Mouse (Mus musculus) spleen, adult 2 months (tissue): ENCODE measurements at regions not wholly inside any gene's neighbourhood (a gene's known extent, or its start where the extent isn't known, plus 50 kb on each side); places are given as distances from the start of the nearest gene placed in this dataset.

Experiments
- DNase-seq, 2 experiments: peaks; one replicate each; pipeline versions ENCODE4 v3.0.0 to v3.0.0-alpha.2; 2012 to 2021; ENCODE audit warnings: low spot score in 2 of 2, low read depth in 1 of 2
- H3K27ac ChIP-seq: fragments of 200-500 bp; 2 replicates; pipeline ENCODE4 v1.5.1; 2012; ENCODE audit warnings: low read length, inconsistent platforms; ENCODE audit not compliant: insufficient read depth
- H3K27me3 ChIP-seq: fragments of 200-500 bp; 2 replicates; pipeline ENCODE4 v1.6.1; 2012; ENCODE audit warnings: mild to moderate bottlenecking, moderate library complexity, low read length, inconsistent platforms; ENCODE audit not compliant: control insufficient read depth, insufficient read depth
- H3K36me3 ChIP-seq: fragments of 200-500 bp; 2 replicates; pipeline ENCODE4 v1.6.1; 2012; ENCODE audit warnings: mild to moderate bottlenecking, low read length, inconsistent platforms; ENCODE audit not compliant: control insufficient read depth, insufficient read depth
- H3K4me1 ChIP-seq: fragments of 200-500 bp; 2 replicates; pipeline ENCODE4 v1.6.1; 2011; ENCODE audit warnings: inconsistent platforms; ENCODE audit not compliant: control insufficient read depth, insufficient read depth, insufficient read length
- H3K4me3 ChIP-seq: fragments of 200-500 bp; 2 replicates; pipeline ENCODE4 v1.5.1; 2011; ENCODE audit warnings: mild to moderate bottlenecking, inconsistent platforms; ENCODE audit not compliant: insufficient read depth, insufficient read length; ENCODE audit errors: extremely low read depth
- CTCF ChIP-seq: fragments of 200-500 bp; IDR thresholded peaks from 2 replicates; pipeline ENCODE4 v1.5.1; 2011; ENCODE audit warnings: mild to moderate bottlenecking, inconsistent platforms; ENCODE audit not compliant: insufficient read depth, insufficient read length, insufficient replicate concordance; ENCODE audit errors: extremely low read depth
- POLR2A ChIP-seq: fragments of 200-500 bp; IDR thresholded peaks from 2 replicates; pipeline ENCODE4 v1.6.1; 2011; ENCODE audit warnings: low read depth, low read length, inconsistent platforms
- WGBS: fragments of 180-500 bp; shearing (Covaris S2); methylation state at CpG from one replicate; pipeline ENCODE4 v1.1.7; 2018; 5-methylcytosine and 5-hydroxymethylcytosine counted together

- no peak overlapping the region for H3K27ac ChIP-seq
- TF ChIP-seq POLR2A, result no peak
- TF ChIP-seq CTCF, result no peak
- WGBS, result 82% methylated on average over 4 of the region's 4 CpGs
- H3K27me3 ChIP-seq, result no peaks in the 10 kb centered on the region
- H3K36me3 ChIP-seq, result no peaks in the 10 kb centered on the region
- H3K4me3 ChIP-seq, result no peak overlapping the region
- no peak for DNase-seq
- no peaks in the 10 kb centered on the region for H3K4me1 ChIP-seq
These were observed 61.4 kb upstream of the Tnp1 start for GRCm38 (mm10) chr1:73077156-73077555.

- H3K4me3 ChIP-seq, result no peak overlapping the region
- no peak overlapping the region for H3K27ac ChIP-seq
- no peaks in the 10 kb centered on the region for H3K27me3 ChIP-seq
- H3K36me3 ChIP-seq, result no peaks in the 10 kb centered on the region
- no peaks in the 10 kb centered on the region for H3K4me1 ChIP-seq
- TF ChIP-seq CTCF (no peak), POLR2A (no peak)
- WGBS, result 88% methylated on average over 6 of the region's 6 CpGs
- no peak for DNase-seq
These were observed 60.1 kb upstream of the Tnp1 start for GRCm38 (mm10) chr1:73075699-73076373.

GRCm38 (mm10) chr1:73075159-73075558, 59.5 kb upstream of the Tnp1 start:
- TF ChIP-seq POLR2A (no peak), CTCF (no peak)
- Histone ChIP-seq H3K27me3 (no peaks in the 10 kb centered on the region), H3K4me1 (no peaks in the 10 kb centered on the region), H3K36me3 (no peaks in the 10 kb centered on the region), H3K4me3 (no peak overlapping the region), H3K27ac (no peak overlapping the region)
- DNase-seq, result no peak
- 77% methylated on average over 2 of the region's 2 CpGs for WGBS

GRCm38 (mm10) chr1:73074525-73074924, 58.8 kb upstream of the Tnp1 start:
- Histone ChIP-seq H3K27me3 (no peaks in the 10 kb centered on the region), H3K27ac (no peak overlapping the region), H3K36me3 (no peaks in the 10 kb centered on the region), H3K4me3 (no peak overlapping the region), H3K4me1 (no peaks in the 10 kb centered on the region)
- no peak for DNase-seq
- 88% methylated on average over 3 of the region's 3 CpGs for WGBS
- TF ChIP-seq POLR2A (no peak), CTCF (no peak)

- no peaks in the 10 kb centered on the region for H3K4me1 ChIP-seq
- no peak for DNase-seq
- no peak overlapping the region for H3K27ac ChIP-seq
- no peaks in the 10 kb centered on the region for H3K27me3 ChIP-seq
- H3K36me3 ChIP-seq, result no peaks in the 10 kb centered on the region
- TF ChIP-seq CTCF (no peak), POLR2A (no peak)
- no peak overlapping the region for H3K4me3 ChIP-seq
- 13% methylated on average over 5 of the region's 5 CpGs for WGBS
These were observed 56.7 kb upstream of the Tnp1 start for GRCm38 (mm10) chr1:73072237-73072904.

GRCm38 (mm10) chr1:73070126-73070525, 54.4 kb upstream of the Tnp1 start:
- Histone ChIP-seq H3K4me3 (no peak overlapping the region), H3K27ac (no peak overlapping the region), H3K4me1 (no peaks in the 10 kb centered on the region), H3K27me3 (no peaks in the 10 kb centered on the region), H3K36me3 (no peaks in the 10 kb centered on the region)
- 21% methylated on average over 2 of the region's 2 CpGs for WGBS
- TF ChIP-seq CTCF (no peak), POLR2A (no peak)
- no peak for DNase-seq
